Mouse (Mus musculus): Measurements from ENCODE around the gene Tspan33.

DNA sequence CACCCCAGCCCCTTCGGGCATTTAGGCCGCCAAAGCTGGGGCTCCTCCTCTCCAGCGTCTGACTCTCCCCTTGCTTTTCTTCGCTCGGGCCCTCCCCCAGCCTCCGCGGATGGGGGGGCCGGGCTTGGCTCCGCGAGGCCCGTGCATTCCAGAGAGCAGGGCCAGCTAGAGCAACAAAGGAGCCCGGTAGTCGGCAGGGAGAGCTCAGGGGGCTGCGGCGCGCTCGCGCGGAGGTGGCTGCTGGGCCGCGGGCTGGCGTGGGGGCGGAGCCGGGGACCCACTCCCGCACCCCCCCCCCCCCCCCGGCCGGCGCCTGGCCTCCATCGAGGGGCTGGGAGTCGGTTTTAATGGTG is 41.3 kb downstream of the Tspan33 start, which contains the start of gene Smo:
- no peak for TF ChIP-seq GATA1 (IDR thresholded peaks at IDR 0.05; ENCODE audit: borderline replicate concordance, low read length)
- no peak for TF ChIP-seq FLI1 (IDR thresholded peaks at IDR 0.05; ENCODE audit: low read length)
